Mouse (Mus musculus) lung, postnatal 25 days (tissue): ENCODE results near the gene Hivep2.

Experiments
- DNase-seq: peaks from one replicate; pipeline ENCODE4 v3.0.0; 2022; ENCODE audit warnings: low spot score

The Hivep2 gene

GRCm38 (mm10) chr10:14048916-14049445, 83.1 kb downstream of the Hivep2 start:
- DNase-seq: no peak

- no peak for DNase-seq
These were observed 83.8 kb downstream of the Hivep2 start for GRCm38 (mm10) chr10:14049686-14050085.

- DNase-seq: no peak
These were observed 84.7 kb downstream of the Hivep2 start for GRCm38 (mm10) chr10:14050586-14050985.

- no peak for DNase-seq
These were observed 86.3 kb downstream of the Hivep2 start for GRCm38 (mm10) chr10:14052109-14052689.

GRCm38 (mm10) chr10:14054860-14055259, 89.0 kb downstream of the Hivep2 start:
- DNase-seq: no peak

GRCm38 (mm10) chr10:14055533-14055981, 89.7 kb downstream of the Hivep2 start:
- DNase-seq: no peak

GRCm38 (mm10) chr10:14056057-14056456, 90.2 kb downstream of the Hivep2 start:
- DNase-seq: no peak

GRCm38 (mm10) chr10:14056584-14057451, 90.9 kb downstream of the Hivep2 start:
- no peak for DNase-seq

- no peak for DNase-seq
These were observed 92.1 kb downstream of the Hivep2 start for GRCm38 (mm10) chr10:14057841-14058605.

- no peak for DNase-seq
These were observed 92.9 kb downstream of the Hivep2 start for GRCm38 (mm10) chr10:14058742-14059141.

- DNase-seq: no peak
These were observed 93.7 kb downstream of the Hivep2 start for GRCm38 (mm10) chr10:14059581-14059980.

- no peak for DNase-seq
These were observed 94.4 kb downstream of the Hivep2 start for GRCm38 (mm10) chr10:14060302-14060701.

- no peak for DNase-seq
These were observed 97.4 kb downstream of the Hivep2 start for GRCm38 (mm10) chr10:14063226-14063625.

- no peak for DNase-seq
These were observed 99.0 kb downstream of the Hivep2 start for GRCm38 (mm10) chr10:14064759-14065395.

- no peak for DNase-seq
These were observed 101.9 kb downstream of the Hivep2 start for GRCm38 (mm10) chr10:14067802-14068201.

- DNase-seq: no peak
These were observed 104.7 kb downstream of the Hivep2 start for GRCm38 (mm10) chr10:14070498-14071079.

- DNase-seq: no peak
These were observed 106.6 kb downstream of the Hivep2 start for GRCm38 (mm10) chr10:14072504-14072903.

GRCm38 (mm10) chr10:14075767-14076166, 109.9 kb downstream of the Hivep2 start:
- DNase-seq: no peak

GRCm38 (mm10) chr10:14076880-14077279, 111.0 kb downstream of the Hivep2 start:
- no peak for DNase-seq

GRCm38 (mm10) chr10:14080830-14081229, 115.0 kb downstream of the Hivep2 start:
- DNase-seq: no peak

GRCm38 (mm10) chr10:14081824-14082223, 115.9 kb downstream of the Hivep2 start:
- DNase-seq: no peak
